Mouse (Mus musculus): ENCODE results near the gene Sox30. TPM values are rescaled to one million over a fixed set of nuclear protein-coding genes. Genes with fewer than 3 reads are reported as not detected.

Sox30 gene
- not detected for total RNA-seq (2023)

GRCm38 (mm10) chr11:45979946-45980892 lies at the start of gene Sox30:
Sox30 (plus strand) TSS chr11:45980310.

GRCm38 (mm10) chr11:45944643-45945156 lies 35.4 kb upstream of the Sox30 start, which contains the start of gene Lsm11:
Lsm11 (minus strand) TSS chr11:45944935.

GRCm38 (mm10) chr11:45955127-45955627 lies 24.9 kb upstream of the Sox30 start, which contains the start of gene Thg1l:
Thg1l (minus strand) TSS chr11:45955494.

GRCm38 (mm10) chr11:46052105-46052659 lies 72.1 kb downstream of the Sox30 start, which contains the start of gene Gm12166:
Gm12166 (minus strand) TSS chr11:46052321.

GRCm38 (mm10) chr11:46055896-46056769 lies 76.0 kb downstream of the Sox30 start, which contains the start of gene Adam19:
Adam19 (plus strand) TSS chr11:46055992.

Other genes with a start within 250 kb of the Sox30 start
- gene Clint1, start 128.3 kb upstream of the Sox30 start, total RNA-seq (2023): 100 to 1,000 TPM; 134 to 143 TPM
- 1 to 10 TPM; 2.9 to 4.5 TPM for gene Lsm11, start 35.4 kb upstream of the Sox30 start, total RNA-seq (2023)
- 1 to 10 TPM; 4.5 to 6.2 TPM for gene Thg1l, start 24.8 kb upstream of the Sox30 start, total RNA-seq (2023)
- 1 to 10 TPM; 3.9 to 6.0 TPM for gene Gm12166, start 72.0 kb downstream of the Sox30 start, total RNA-seq (2023)
- gene Adam19, start 75.7 kb downstream of the Sox30 start, total RNA-seq (2023): 100 to 1,000 TPM; 137 to 148 TPM
- gene Nipal4, start 186.2 kb downstream of the Sox30 start, total RNA-seq (2023): not detected